Mouse (Mus musculus): ENCODE results near the gene 2310034C09Rik.
"Not testable (repeated sequence)": the region's sequence is repeated elsewhere in the genome, so short reads cannot be mapped to it uniquely, and the experiment has no call there.

Gene 2310034C09Rik

DNA sequence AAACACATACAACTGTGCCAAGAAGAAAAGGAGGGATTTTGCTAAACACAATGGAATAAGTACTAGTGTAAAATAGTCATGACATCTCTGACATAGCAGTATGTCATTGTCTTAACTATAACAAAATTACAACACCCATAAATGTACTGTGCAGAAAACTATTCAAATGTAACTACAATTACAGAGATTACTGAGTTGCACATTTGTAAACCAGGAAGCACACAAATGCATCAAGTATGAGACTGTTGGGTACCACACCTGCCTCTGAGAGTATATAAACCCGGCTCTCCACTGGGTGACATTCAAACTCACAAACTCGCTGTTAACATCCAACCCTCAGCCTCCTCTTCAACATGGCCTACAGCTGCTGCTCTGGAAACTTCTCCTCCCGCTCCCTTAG is at the start of gene 2310034C09Rik:
2310034C09Rik (plus strand) TSS at position 301 of the 400 bp plus-strand sequence.
- not testable (repeated sequence) for H3K36me3 ChIP-seq (ENCODE audit: control insufficient read depth, insufficient read depth, low read length, poor library complexity, severe bottlenecking); DNase-seq (ENCODE audit: low read depth, low spot score); H3K27me3 ChIP-seq (ENCODE audit: control insufficient read depth, insufficient read depth, low read length, poor library complexity, severe bottlenecking)

DNA sequence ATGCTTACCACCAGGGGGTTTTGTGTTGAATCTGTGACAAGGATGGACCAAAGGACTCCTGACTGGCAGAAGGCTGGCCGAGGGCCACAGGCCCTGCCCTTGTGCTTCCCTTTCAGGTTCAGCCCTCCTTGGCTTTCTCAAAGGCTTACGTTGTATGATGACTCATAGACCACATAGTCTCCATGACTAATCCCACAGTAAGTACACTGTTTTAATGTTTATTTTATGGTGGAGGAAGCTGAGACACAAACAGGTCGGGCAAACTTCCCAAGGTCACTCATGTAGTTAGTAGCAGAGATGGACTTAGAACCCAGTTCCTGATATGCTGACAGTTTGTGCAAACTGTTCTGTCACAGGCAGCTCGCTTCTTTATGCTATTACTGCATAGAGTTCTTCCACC is 47.9 kb upstream of the 2310034C09Rik start:
- no peak for DNase-seq (ENCODE audit: low read depth, low spot score)
- no peaks in the 10 kb centered on the region for H3K36me3 ChIP-seq (ENCODE audit: control insufficient read depth, insufficient read depth, low read length, poor library complexity, severe bottlenecking)
- no peaks in the 10 kb centered on the region for H3K27me3 ChIP-seq (ENCODE audit: control insufficient read depth, insufficient read depth, low read length, poor library complexity, severe bottlenecking)

DNA sequence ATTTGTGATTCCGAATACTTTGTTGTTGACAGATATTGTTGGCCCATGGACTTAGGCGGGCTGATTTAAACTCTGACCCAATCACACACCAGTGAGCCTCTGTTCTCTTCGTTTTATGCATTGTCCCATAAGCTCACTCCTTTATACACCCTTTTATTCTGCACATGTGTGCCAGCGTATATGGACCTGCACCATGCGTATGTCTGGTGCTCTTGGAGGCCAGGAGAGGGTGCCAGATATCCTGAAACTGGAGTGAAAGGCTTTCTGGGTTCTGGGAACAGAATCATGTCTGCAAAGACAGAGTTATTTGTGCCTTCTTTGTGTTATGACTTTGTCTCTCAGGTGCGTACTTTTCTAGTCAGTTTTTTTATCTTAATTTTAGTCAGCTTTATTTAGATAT is 47.4 kb upstream of the 2310034C09Rik start:
- no peak for DNase-seq (ENCODE audit: low read depth, low spot score)
- Histone ChIP-seq H3K36me3 (ENCODE audit: control insufficient read depth, insufficient read depth, low read length, poor library complexity, severe bottlenecking) (no peaks in the 10 kb centered on the region), H3K27me3 (ENCODE audit: control insufficient read depth, insufficient read depth, low read length, poor library complexity, severe bottlenecking) (no peaks in the 10 kb centered on the region)

DNA sequence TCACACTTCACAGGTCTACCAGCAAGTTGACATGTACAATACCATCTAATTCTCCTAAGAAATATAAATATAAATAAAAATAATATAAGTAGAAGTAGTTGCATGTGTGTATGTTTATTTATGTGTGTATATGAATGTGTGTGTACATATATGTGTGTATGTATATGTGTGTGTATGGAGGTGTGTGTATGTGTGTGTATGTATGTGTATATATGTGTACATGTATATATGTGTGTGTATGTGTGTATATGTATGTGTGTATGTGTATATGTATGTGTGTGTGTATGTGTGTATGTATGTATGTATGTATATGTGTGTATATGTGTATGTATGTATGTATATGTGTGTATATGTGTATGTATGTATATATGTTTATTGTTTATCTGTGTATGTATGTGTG is 42.1 kb upstream of the 2310034C09Rik start:
- H3K36me3 ChIP-seq (ENCODE audit: control insufficient read depth, insufficient read depth, low read length, poor library complexity, severe bottlenecking), result no peaks in the 10 kb centered on the region
- no peak for DNase-seq (ENCODE audit: low read depth, low spot score)
- no peaks in the 10 kb centered on the region for H3K27me3 ChIP-seq (ENCODE audit: control insufficient read depth, insufficient read depth, low read length, poor library complexity, severe bottlenecking)

DNA sequence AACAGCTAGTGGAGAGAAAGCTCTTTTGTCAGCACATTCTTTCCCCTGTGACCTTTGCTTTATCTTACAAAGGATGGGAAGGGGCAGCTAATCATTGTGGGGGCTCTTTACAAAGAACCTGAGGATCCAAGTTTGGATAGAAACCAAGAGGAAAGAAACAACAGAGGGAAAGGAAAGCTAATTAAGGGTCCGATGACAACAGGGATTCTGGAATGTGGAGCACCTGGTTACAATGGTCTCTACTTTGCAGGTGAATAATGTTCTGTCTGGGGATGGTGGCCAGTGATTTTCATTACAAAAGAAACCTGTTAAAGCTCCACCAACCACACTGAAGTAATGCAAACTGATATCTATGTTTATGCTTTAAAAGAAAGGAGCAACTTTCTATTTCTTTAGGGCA is 38.6 kb upstream of the 2310034C09Rik start:
- H3K27me3 ChIP-seq (ENCODE audit: control insufficient read depth, insufficient read depth, low read length, poor library complexity, severe bottlenecking), result no peaks in the 10 kb centered on the region

DNA sequence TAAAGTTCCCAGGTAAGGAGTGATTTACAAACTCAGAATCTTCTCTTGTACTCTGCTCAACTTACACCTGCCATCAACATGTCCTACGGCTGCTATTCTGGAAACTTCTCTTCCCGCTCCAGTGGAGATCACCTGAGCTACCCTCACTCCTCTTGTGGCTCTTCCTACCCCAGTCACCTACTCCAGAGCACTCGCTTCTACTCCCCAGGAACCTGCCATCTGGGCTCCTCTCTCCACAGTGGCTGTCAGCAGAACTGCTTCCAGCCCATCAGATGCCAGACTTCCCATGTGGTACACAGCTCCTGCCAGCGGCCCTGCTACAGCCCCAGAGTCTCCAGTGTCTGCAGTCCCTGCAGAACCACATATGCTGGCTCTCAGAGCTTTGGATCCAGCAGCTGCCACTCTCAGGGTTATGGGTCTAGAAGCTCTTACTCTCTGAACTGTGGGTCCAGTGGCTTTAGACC is 29.8 kb upstream of the 2310034C09Rik start, which contains the start of gene Krtap13-1:
Krtap13-1 (plus strand) TSS at position 51 of the 464 bp plus-strand sequence.
- no peaks in the 10 kb centered on the region for H3K27me3 ChIP-seq (ENCODE audit: control insufficient read depth, insufficient read depth, low read length, poor library complexity, severe bottlenecking)
- H3K36me3 ChIP-seq (ENCODE audit: control insufficient read depth, insufficient read depth, low read length, poor library complexity, severe bottlenecking), result no peaks in the 10 kb centered on the region
- no peak for DNase-seq (ENCODE audit: low read depth, low spot score)

More for the DNA sequence above, 38.6 kb upstream of the 2310034C09Rik start:
- H3K36me3 ChIP-seq (ENCODE audit: control insufficient read depth, insufficient read depth, low read length, poor library complexity, severe bottlenecking), result no peaks in the 10 kb centered on the region
- no peak for DNase-seq (ENCODE audit: low read depth, low spot score)

DNA sequence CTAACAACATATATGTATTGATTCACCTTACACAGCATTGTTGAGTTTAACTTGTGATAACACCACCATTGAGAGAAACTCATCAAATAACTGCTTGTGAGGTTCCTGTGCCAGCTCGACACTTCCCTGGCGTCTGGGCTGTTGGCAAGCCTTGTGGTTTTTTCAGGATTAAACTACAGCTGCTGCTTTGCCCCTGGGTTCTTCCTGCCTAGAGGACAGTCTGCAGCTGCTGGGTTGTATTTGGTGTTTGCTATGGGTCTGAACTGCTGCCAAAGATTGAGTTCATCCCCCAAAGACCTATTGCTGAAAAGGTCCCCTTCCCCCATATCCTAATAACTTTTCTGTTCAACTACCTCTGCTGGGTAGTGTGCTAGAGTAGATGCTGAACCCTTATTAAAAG is 23.3 kb upstream of the 2310034C09Rik start:
- DNase-seq (ENCODE audit: low read depth, low spot score), result no peak
- no peaks in the 10 kb centered on the region for H3K27me3 ChIP-seq (ENCODE audit: control insufficient read depth, insufficient read depth, low read length, poor library complexity, severe bottlenecking)
- no peaks in the 10 kb centered on the region for H3K36me3 ChIP-seq (ENCODE audit: control insufficient read depth, insufficient read depth, low read length, poor library complexity, severe bottlenecking)

DNA sequence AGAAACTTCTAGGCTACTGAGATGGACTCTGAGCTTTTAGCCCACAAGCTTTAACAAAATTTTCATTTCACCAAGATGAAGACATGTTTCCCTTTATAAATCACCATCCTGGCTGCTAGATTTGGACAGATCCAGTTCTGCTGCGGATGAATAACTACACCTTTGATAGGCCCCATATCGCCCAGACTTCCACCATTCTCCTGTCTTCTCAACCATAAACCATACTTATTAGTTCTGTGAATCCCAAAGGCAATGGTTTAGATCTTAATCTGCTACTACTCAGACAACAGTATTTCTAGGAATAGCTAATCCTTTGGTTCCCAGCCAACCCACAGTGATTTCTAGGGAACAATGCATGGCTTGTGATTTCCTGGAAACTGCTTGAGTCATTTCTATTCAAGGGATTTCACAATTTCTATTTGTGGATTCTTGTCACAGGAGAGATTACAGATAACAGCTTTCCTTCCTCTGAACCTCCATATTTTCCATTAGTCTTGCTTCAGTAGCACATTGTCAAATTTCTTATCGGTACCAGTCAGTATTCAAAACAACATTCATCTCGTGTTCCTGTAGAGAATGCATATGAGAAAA is 13.8 kb upstream of the 2310034C09Rik start:
- no peaks in the 10 kb centered on the region for H3K27me3 ChIP-seq (ENCODE audit: control insufficient read depth, insufficient read depth, low read length, poor library complexity, severe bottlenecking)
- no peaks in the 10 kb centered on the region for H3K36me3 ChIP-seq (ENCODE audit: control insufficient read depth, insufficient read depth, low read length, poor library complexity, severe bottlenecking)
- DNase-seq (ENCODE audit: low read depth, low spot score), result no peak

DNA sequence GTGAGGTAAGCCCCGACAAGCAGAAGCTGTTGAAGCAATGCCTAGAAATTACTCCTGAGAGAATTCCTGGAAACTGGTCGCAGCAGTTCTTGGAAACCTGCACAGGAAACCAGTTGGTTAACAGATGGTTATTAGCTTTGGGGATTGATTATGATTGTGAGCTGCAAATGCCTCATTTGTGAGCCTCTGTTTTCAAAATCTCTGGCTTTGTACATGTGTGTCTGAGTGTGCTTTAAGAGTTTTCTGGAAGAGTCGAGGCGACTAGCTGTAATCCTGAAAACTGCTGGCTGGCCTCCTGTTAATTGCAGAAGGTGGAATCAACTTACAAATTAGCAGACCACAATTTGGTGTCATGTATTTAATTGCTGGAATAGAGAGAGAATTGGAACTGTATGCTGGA is 10.7 kb upstream of the 2310034C09Rik start:
- no peaks in the 10 kb centered on the region for H3K27me3 ChIP-seq (ENCODE audit: control insufficient read depth, insufficient read depth, low read length, poor library complexity, severe bottlenecking)
- no peak for DNase-seq (ENCODE audit: low read depth, low spot score)
- H3K36me3 ChIP-seq (ENCODE audit: control insufficient read depth, insufficient read depth, low read length, poor library complexity, severe bottlenecking), result no peaks in the 10 kb centered on the region

DNA sequence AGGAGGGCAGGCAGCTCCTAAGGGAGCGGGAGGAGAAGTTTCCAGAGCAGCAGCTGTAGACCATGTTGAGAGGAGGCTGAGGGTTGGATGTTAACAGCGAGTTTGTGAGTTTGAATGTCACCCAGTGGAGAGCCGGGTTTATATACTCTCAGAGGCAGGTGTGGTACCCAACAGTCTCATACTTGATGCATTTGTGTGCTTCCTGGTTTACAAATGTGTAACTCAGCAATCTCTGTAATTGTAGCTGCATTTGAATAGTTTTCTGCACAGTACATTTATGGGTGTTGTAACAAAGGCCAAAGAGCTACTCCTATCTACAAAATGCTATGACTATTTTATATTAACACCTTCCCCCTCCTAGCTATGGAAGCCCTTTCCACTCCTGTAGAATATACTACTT is 7.1 kb upstream of the 2310034C09Rik start, which contains the start of gene Krtap13:
Krtap13 (minus strand) TSS at position 101 of the 400 bp plus-strand sequence.
- not testable (repeated sequence) for H3K27me3 ChIP-seq (ENCODE audit: control insufficient read depth, insufficient read depth, low read length, poor library complexity, severe bottlenecking); H3K36me3 ChIP-seq (ENCODE audit: control insufficient read depth, insufficient read depth, low read length, poor library complexity, severe bottlenecking)

DNA sequence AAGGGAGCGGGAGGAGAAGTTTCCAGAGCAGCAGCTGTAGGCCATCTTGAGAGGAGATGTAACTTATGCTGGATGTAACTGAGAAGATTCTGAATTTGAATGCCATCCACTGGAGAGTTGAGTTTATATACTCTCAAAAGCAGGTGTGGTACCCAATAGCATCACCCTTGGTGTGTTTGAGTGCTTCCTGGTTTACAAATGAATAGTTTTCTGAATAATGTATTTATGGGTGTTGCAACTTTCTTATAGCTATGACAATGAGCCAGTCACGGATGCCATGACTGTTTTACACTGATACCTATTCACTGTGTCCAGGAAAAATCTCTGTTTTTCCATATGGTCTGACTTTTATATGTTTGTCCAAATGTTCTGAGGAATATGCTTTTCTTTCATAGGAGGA is 15.5 kb downstream of the 2310034C09Rik start, which contains the start of gene 2310057N15Rik:
2310057N15Rik (minus strand) TSS at position 101 of the 400 bp plus-strand sequence.
- no peaks in the 10 kb centered on the region for H3K27me3 ChIP-seq (ENCODE audit: control insufficient read depth, insufficient read depth, low read length, poor library complexity, severe bottlenecking)
- H3K36me3 ChIP-seq (ENCODE audit: control insufficient read depth, insufficient read depth, low read length, poor library complexity, severe bottlenecking), result no peaks in the 10 kb centered on the region
- DNase-seq (ENCODE audit: low read depth, low spot score), result no peak

More for the DNA sequence above, 7.1 kb upstream of the 2310034C09Rik start, which contains the start of gene Krtap13:
- not testable (repeated sequence) for DNase-seq (ENCODE audit: low read depth, low spot score)

DNA sequence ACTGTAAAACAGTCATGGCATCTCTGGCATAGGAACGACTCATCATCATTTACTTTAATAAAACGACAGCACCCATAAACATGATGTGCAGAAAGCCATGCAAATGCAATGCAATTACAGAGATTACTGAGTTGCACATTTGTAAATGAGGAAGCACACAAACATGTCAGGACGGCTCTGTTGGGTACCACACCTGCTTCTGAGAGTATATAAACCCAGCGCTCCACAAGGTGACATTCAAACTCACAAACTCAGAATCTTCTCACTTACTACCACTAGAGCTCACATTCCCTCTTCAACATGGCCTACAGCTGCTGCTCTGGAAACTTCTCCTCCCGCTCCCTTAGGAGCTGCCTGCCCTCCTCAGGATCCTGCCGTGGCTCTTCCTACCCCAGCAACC is 18.9 kb downstream of the 2310034C09Rik start, which contains the start of gene Gm5965:
Gm5965 (plus strand) TSS at position 301 of the 400 bp plus-strand sequence.
- no peak for DNase-seq (ENCODE audit: low read depth, low spot score)
- no peaks in the 10 kb centered on the region for H3K36me3 ChIP-seq (ENCODE audit: control insufficient read depth, insufficient read depth, low read length, poor library complexity, severe bottlenecking)

DNA sequence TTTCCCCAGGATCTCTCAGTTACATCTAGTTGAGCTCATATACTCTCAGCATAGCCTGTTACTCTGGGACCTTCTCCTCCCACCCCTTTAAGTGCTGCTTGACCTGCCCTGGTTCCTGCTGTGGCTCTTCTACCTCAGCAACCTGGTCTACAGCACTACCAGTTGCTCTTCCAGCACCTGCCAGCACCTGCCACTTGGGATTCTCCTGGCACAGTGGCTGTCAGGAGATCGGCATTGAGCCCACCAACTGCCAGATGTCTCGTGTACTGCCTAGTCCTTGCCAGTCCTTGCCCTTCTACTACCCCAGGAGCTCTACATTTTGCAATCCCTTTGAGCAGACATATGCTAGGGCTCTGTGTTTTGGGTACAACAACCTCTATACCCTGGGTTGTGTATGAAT is 28.1 kb downstream of the 2310034C09Rik start:
- Histone ChIP-seq H3K36me3 (ENCODE audit: control insufficient read depth, insufficient read depth, low read length, poor library complexity, severe bottlenecking) (no peaks in the 10 kb centered on the region), H3K27me3 (ENCODE audit: control insufficient read depth, insufficient read depth, low read length, poor library complexity, severe bottlenecking) (no peaks in the 10 kb centered on the region)
- DNase-seq (ENCODE audit: low read depth, low spot score), result no peak

More for the DNA sequence above, 18.9 kb downstream of the 2310034C09Rik start, which contains the start of gene Gm5965:
- H3K27me3 ChIP-seq (ENCODE audit: control insufficient read depth, insufficient read depth, low read length, poor library complexity, severe bottlenecking), result no peaks in the 10 kb centered on the region
